Mouse (Mus musculus): ENCODE results near the gene Hipk2. TPM values are rescaled to one million over a fixed set of nuclear protein-coding genes. Genes with fewer than 3 reads are reported as not detected.

Gene Hipk2
- polyA plus RNA-seq, 1 experiment from 2014 or later: 9.4 TPM

GRCm38 (mm10) chr6:38789221-38789810 is 86.6 kb downstream of the Hipk2 start:
- no peak for ATAC-seq (replicated peaks; ENCODE audit: extremely low read depth, insufficient read depth, low FRiP score)
- H3K27ac ChIP-seq (ENCODE audit: low read length): no peak overlapping the region
- no peaks in the 10 kb centered on the region for H3K36me3 ChIP-seq (ENCODE audit: control insufficient read depth, insufficient read depth)
- no peaks in the 10 kb centered on the region for H3K9me3 ChIP-seq (replicated peaks; ENCODE audit: control insufficient read depth, low read length)
- WGBS: 75% methylated on average over 5 of the region's 5 CpGs
- H3K27me3 ChIP-seq (ENCODE audit: control insufficient read depth, insufficient read depth, low read length): no peaks in the 10 kb centered on the region
- peaks cover 23% of the 10 kb centered on the region for H3K4me1 ChIP-seq (ENCODE audit: control insufficient read depth, insufficient read depth, low read length)
- H3K4me3 ChIP-seq (ENCODE audit: low read length): no peak overlapping the region
- no peak overlapping the region for H3K4me2 ChIP-seq (ENCODE audit: low read depth, low read length)
- no peak overlapping the region for H3K9ac ChIP-seq (ENCODE audit: low read length)

GRCm38 (mm10) chr6:38787811-38788509 is 88.0 kb downstream of the Hipk2 start:
- Histone ChIP-seq H3K9me3 (replicated peaks; ENCODE audit: control insufficient read depth, low read length) (no peaks in the 10 kb centered on the region), H3K9ac (ENCODE audit: low read length) (no peak overlapping the region), H3K4me3 (ENCODE audit: low read length) (no peak overlapping the region), H3K27me3 (ENCODE audit: control insufficient read depth, insufficient read depth, low read length) (no peaks in the 10 kb centered on the region), H3K36me3 (ENCODE audit: control insufficient read depth, insufficient read depth) (no peaks in the 10 kb centered on the region), H3K27ac (ENCODE audit: low read length) (no peak overlapping the region), H3K4me2 (ENCODE audit: low read depth, low read length) (no peak overlapping the region), H3K4me1 (ENCODE audit: control insufficient read depth, insufficient read depth, low read length) (peaks cover 21% of the 10 kb centered on the region)
- 66% methylated on average over 6 of the region's 6 CpGs for WGBS
- ATAC-seq (replicated peaks; ENCODE audit: extremely low read depth, insufficient read depth, low FRiP score): no peak

- H3K27me3 ChIP-seq (ENCODE audit: control insufficient read depth, insufficient read depth, low read length): no peaks in the 10 kb centered on the region
- H3K27ac ChIP-seq (ENCODE audit: low read length): no peak overlapping the region; the same call in 1 of the 2 replicates
- no peak for ATAC-seq (replicated peaks; ENCODE audit: extremely low read depth, insufficient read depth, low FRiP score)
- no peak overlapping the region for H3K4me3 ChIP-seq (ENCODE audit: low read length)
- peaks cover 21% of the 10 kb centered on the region for H3K4me1 ChIP-seq (ENCODE audit: control insufficient read depth, insufficient read depth, low read length)
- H3K9ac ChIP-seq (ENCODE audit: low read length): no peak overlapping the region
- WGBS: 30% methylated on average over 1 of the region's 1 CpGs
- H3K9me3 ChIP-seq (replicated peaks; ENCODE audit: control insufficient read depth, low read length): no peaks in the 10 kb centered on the region
- no peak overlapping the region for H3K4me2 ChIP-seq (ENCODE audit: low read depth, low read length)
- H3K36me3 ChIP-seq (ENCODE audit: control insufficient read depth, insufficient read depth): no peaks in the 10 kb centered on the region
Observed at GRCm38 (mm10) chr6:38787134-38787533, 88.8 kb downstream of the Hipk2 start.

GRCm38 (mm10) chr6:38785747-38786146 is 90.2 kb downstream of the Hipk2 start:
- 41% methylated on average over 1 of the region's 1 CpGs for WGBS
- H3K9me3 ChIP-seq (replicated peaks; ENCODE audit: control insufficient read depth, low read length): no peaks in the 10 kb centered on the region
- no peaks in the 10 kb centered on the region for H3K27me3 ChIP-seq (ENCODE audit: control insufficient read depth, insufficient read depth, low read length)
- H3K27ac ChIP-seq (ENCODE audit: low read length): no peak overlapping the region
- no peaks in the 10 kb centered on the region for H3K36me3 ChIP-seq (ENCODE audit: control insufficient read depth, insufficient read depth)
- no peak overlapping the region for H3K4me3 ChIP-seq (ENCODE audit: low read length)
- H3K4me2 ChIP-seq (ENCODE audit: low read depth, low read length): no peak overlapping the region
- peaks cover 21% of the 10 kb centered on the region for H3K4me1 ChIP-seq (ENCODE audit: control insufficient read depth, insufficient read depth, low read length)
- ATAC-seq (replicated peaks; ENCODE audit: extremely low read depth, insufficient read depth, low FRiP score): no peak; the same call in 1 of the 2 replicates
- no peak overlapping the region for H3K9ac ChIP-seq (ENCODE audit: low read length)

GRCm38 (mm10) chr6:38779411-38779810 is 96.6 kb downstream of the Hipk2 start:
- peaks cover 10% of the 10 kb centered on the region for H3K4me1 ChIP-seq (ENCODE audit: control insufficient read depth, insufficient read depth, low read length)
- H3K4me2 ChIP-seq (ENCODE audit: low read depth, low read length): no peak overlapping the region
- H3K4me3 ChIP-seq (ENCODE audit: low read length): no peak overlapping the region
- no peaks in the 10 kb centered on the region for H3K36me3 ChIP-seq (ENCODE audit: control insufficient read depth, insufficient read depth)
- H3K9me3 ChIP-seq (replicated peaks; ENCODE audit: control insufficient read depth, low read length): no peaks in the 10 kb centered on the region
- 81% methylated on average over 7 of the region's 7 CpGs for WGBS
- no peak overlapping the region for H3K27ac ChIP-seq (ENCODE audit: low read length)
- H3K27me3 ChIP-seq (ENCODE audit: control insufficient read depth, insufficient read depth, low read length): no peaks in the 10 kb centered on the region
- ATAC-seq (replicated peaks; ENCODE audit: extremely low read depth, insufficient read depth, low FRiP score): no peak
- H3K9ac ChIP-seq (ENCODE audit: low read length): no peak overlapping the region

- H3K27ac ChIP-seq (ENCODE audit: low read length): no peak overlapping the region
- H3K9me3 ChIP-seq (replicated peaks; ENCODE audit: control insufficient read depth, low read length): no peaks in the 10 kb centered on the region
- H3K4me2 ChIP-seq (ENCODE audit: low read depth, low read length): no peak overlapping the region
- no peaks in the 10 kb centered on the region for H3K36me3 ChIP-seq (ENCODE audit: control insufficient read depth, insufficient read depth)
- ATAC-seq (replicated peaks; ENCODE audit: extremely low read depth, insufficient read depth, low FRiP score): no peak
- peaks cover 9% of the 10 kb centered on the region for H3K4me1 ChIP-seq (ENCODE audit: control insufficient read depth, insufficient read depth, low read length)
- H3K27me3 ChIP-seq (ENCODE audit: control insufficient read depth, insufficient read depth, low read length): no peaks in the 10 kb centered on the region
- H3K9ac ChIP-seq (ENCODE audit: low read length): no peak overlapping the region
- H3K4me3 ChIP-seq (ENCODE audit: low read length): no peak overlapping the region
Observed at GRCm38 (mm10) chr6:38778887-38779286, 97.1 kb downstream of the Hipk2 start.

- no peak for ATAC-seq (replicated peaks; ENCODE audit: extremely low read depth, insufficient read depth, low FRiP score)
- Histone ChIP-seq H3K4me2 (ENCODE audit: low read depth, low read length) (no peak overlapping the region), H3K9ac (ENCODE audit: low read length) (no peak overlapping the region), H3K4me3 (ENCODE audit: low read length) (no peak overlapping the region), H3K4me1 (ENCODE audit: control insufficient read depth, insufficient read depth, low read length) (peaks cover 17% of the 10 kb centered on the region), H3K27ac (ENCODE audit: low read length) (no peak overlapping the region), H3K9me3 (replicated peaks; ENCODE audit: control insufficient read depth, low read length) (no peaks in the 10 kb centered on the region), H3K27me3 (ENCODE audit: control insufficient read depth, insufficient read depth, low read length) (no peaks in the 10 kb centered on the region), H3K36me3 (ENCODE audit: control insufficient read depth, insufficient read depth) (no peaks in the 10 kb centered on the region)
- 93% methylated on average over 2 of the region's 2 CpGs for WGBS
Observed at GRCm38 (mm10) chr6:38776000-38776584, 99.9 kb downstream of the Hipk2 start.

- H3K9me3 ChIP-seq (replicated peaks; ENCODE audit: control insufficient read depth, low read length): no peaks in the 10 kb centered on the region
- ATAC-seq (replicated peaks; ENCODE audit: extremely low read depth, insufficient read depth, low FRiP score): no peak
- no peak overlapping the region for H3K4me3 ChIP-seq (ENCODE audit: low read length)
- no peaks in the 10 kb centered on the region for H3K27me3 ChIP-seq (ENCODE audit: control insufficient read depth, insufficient read depth, low read length)
- H3K27ac ChIP-seq (ENCODE audit: low read length): no peak overlapping the region
- no peaks in the 10 kb centered on the region for H3K36me3 ChIP-seq (ENCODE audit: control insufficient read depth, insufficient read depth)
- 73% methylated on average over 7 of the region's 7 CpGs for WGBS
- no peak overlapping the region for H3K4me2 ChIP-seq (ENCODE audit: low read depth, low read length)
- H3K4me1 ChIP-seq (ENCODE audit: control insufficient read depth, insufficient read depth, low read length): peaks cover 17% of the 10 kb centered on the region
- no peak overlapping the region for H3K9ac ChIP-seq (ENCODE audit: low read length)
Observed at GRCm38 (mm10) chr6:38772836-38773518, 103.0 kb downstream of the Hipk2 start.
